Mouse (Mus musculus): ENCODE data around the gene Fastkd3.
"Not testable (repeated sequence)": the region's sequence is repeated elsewhere in the genome, so short reads cannot be mapped to it uniquely, and the experiment has no call there.

Fastkd3 gene

GRCm38 (mm10) chr13:68581747-68582516, at the start of gene Fastkd3, which contains the start of gene Mtrr:
Gene Fastkd3, plus strand, starts transcription at chr13:68582234.
Gene Mtrr, minus strand, starts transcription at chr13:68582149.
- peak; percentile 97 for DNase-seq

DNA sequence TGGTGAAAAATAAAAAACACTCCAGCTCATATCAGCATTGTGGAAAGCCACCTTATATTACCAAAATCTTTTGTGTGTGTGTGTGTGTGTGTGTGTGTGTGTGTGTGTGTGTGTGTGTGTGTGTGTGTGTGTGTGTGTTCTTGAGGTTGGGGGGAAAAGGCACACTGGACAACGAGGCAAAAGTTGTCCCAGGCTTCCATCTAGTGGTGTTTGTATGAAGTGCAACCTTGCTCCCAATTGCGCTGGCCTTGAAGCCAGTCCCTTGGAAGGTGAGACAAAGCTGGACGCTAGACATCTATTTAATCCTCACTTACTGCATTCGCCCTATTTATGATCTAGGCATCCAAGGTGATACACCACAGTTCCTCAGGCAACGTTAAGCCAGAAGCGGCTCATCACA, 28.6 kb upstream of the Fastkd3 start:
- not testable (repeated sequence) for DNase-seq

- DNase-seq, result no peak
These were observed 13.9 kb upstream of the Fastkd3 start for GRCm38 (mm10) chr13:68568110-68568509.

- no peak for DNase-seq
These were observed 13.5 kb upstream of the Fastkd3 start for GRCm38 (mm10) chr13:68568548-68568947.

GRCm38 (mm10) chr13:68569589-68570336, 12.3 kb upstream of the Fastkd3 start:
- peak; percentile 54 for DNase-seq

DNA sequence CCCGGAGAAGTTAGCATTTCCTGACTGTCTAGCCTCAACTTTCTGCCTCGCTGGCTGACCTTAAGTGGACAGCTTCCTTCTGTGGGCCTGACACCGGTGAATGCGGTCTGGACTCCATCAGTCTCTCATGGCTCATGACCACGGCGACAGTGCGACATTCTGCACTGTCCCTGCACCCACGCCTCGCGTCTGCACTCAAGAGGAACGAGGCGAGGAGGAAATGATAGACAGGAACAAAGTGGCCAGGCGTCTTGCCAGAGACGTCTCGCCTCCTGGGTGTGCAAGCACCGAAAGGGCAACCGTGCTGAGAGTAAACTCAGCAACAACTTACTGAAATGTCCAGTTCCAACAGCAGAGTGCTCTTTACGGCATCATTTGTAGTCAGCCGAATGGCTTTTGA, 9.8 kb upstream of the Fastkd3 start:
- no peak for DNase-seq

- DNase-seq, result no peak
These were observed 8.8 kb upstream of the Fastkd3 start for GRCm38 (mm10) chr13:68572966-68573913.

GRCm38 (mm10) chr13:68574398-68574797, 7.6 kb upstream of the Fastkd3 start:
- DNase-seq, result no peak

DNA sequence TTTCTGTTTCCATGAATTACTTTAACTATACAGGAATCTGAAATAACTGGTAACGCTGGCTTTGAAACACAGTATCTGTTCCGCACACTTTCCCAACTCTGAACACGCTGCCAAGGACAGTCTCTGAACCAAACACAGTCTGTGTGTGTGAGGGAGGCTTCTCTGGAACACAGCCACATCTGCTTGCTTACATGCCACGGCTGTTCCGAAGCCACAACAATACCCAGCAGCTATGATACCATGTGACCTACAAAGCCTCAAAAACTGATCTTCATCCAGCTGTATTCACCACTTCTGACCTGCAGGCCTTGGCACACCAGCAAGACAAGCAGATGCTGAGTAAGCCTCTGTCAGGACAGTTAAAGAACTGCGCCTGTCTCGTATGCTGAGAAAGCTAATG, 4.1 kb upstream of the Fastkd3 start:
- DNase-seq, result no peak

DNA sequence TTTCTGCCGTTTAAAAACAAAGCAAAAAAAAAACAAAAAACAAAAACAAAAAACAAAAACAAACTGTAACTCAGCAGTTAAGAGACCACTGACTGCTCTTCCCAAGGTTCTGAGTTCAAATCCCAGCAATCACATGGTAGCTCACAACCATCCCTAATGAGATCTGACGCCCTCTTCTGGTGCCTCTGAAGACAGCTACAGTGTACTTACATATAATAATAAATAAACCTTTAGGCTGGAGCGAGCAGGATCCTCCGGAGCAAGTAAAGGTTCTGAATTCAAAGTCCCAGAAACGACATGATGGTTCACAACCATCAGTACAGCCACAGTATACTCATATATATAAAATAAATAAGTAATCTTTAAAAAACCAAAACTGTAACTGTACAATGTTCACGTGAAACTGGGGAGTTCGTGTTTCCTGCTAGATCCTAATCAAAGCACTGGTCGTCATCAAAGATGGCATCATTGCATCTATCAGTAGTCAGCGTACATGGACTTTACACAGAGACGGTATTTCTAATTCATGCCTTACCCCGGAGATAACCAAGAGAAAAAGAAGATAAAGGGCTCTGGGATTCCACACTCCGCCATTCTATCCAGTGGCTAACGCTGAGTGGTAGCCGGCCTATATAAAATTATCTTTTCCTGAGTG, 821 bp upstream of the Fastkd3 start:
- DNase-seq, result no peak

DNA sequence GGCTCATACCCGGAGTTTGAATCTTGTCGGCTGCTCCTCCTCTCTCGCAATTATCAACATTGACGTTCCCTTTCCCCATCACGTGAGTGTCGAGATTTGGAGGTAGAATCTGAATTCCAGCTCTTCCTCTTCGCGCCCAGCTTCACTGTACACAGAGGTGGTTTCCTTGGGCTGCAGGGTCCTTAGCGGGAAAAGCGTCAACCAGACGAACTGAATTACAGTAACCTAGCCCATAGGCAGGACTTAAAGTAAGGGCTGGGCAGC, 415 bp downstream of the Fastkd3 start:
- DNase-seq, result no peak

DNA sequence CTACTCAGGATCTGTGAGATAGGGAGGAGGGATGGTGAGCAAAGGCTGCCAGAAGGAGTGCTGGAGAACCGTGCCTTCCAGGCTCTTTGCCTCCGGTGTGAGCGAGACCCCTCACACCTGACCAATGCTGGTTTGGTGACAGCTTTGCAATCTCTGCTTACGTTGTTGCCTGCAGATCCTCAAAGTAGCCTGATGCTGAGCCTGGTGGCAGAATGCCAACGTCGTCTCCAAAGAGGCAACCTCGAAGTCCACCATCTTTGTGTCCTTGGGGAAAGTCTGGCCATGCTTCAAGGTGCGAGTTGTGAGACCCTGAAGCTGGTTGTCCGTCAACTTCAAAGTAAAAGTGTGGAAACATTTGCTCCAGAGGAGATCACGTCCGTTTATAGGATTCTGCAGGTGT, 1.9 kb downstream of the Fastkd3 start:
- no peak for DNase-seq

DNA sequence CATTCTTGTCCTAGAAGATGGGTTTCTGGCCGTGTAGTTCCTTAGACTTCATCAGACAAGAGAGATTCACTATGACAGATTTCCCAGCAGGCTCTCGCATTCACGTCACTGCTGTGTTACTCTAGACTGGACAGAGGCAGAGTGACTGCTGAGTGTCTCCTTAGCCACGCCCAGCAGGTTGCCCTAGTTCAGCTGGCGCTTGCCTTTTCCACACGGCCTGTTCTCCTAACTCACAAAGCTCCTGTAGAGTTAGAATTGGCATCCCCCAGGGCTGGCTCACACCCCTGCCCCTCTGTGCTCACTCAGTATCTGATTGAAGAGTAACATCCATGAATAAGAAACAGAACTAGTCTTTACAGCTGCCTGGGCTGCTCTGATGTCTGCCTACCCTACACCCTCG, 3.4 kb downstream of the Fastkd3 start:
- no peak for DNase-seq

GRCm38 (mm10) chr13:68588352-68588751, 6.3 kb downstream of the Fastkd3 start:
- no peak for DNase-seq

GRCm38 (mm10) chr13:68593797-68594196, 11.8 kb downstream of the Fastkd3 start:
- no peak for DNase-seq

GRCm38 (mm10) chr13:68597199-68597598, 15.2 kb downstream of the Fastkd3 start, which contains the start of gene 1700001L19Rik:
Gene 1700001L19Rik, plus strand, starts transcription at chr13:68597421.
- no peak for DNase-seq

DNA sequence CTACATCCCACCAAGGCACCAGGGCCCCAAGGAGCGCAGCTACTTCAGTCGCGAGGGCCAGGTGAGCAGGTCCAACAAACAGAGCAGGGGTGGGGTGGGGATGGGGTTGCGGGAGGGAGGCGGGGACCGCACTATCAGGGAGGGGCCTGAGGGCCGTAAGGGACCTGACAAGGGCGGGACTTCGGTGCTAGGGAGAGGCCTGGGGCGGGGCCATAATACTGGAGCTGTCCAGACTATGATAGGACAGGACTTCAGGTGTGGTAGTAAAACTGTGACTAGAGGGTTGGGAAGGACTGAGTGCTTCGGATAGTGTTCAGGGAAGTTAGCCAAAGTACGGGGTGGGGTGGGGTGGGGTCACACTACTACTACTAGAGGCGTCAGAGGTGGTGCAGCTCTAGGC, 15.6 kb downstream of the Fastkd3 start:
- no peak for DNase-seq

DNA sequence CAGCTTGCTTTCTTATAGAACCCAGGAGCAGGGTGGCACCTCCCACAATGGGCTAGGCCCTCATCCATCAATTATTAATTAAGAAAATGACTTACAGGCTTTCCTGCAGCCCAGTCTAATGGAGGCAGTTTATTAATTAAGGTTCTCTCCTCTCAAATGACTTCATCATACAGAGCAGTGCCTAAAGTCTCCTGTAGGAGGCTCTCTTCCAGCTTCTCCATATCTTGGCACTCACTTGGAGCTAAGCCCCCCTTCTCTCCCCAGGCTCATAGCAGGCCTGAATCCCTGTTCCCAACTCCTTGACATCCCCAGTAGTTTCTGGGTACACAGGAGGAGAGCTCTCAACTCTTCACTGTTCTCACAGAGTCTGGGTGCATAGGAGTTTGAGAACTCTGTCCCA, 16.9 kb downstream of the Fastkd3 start:
- no peak for DNase-seq

DNA sequence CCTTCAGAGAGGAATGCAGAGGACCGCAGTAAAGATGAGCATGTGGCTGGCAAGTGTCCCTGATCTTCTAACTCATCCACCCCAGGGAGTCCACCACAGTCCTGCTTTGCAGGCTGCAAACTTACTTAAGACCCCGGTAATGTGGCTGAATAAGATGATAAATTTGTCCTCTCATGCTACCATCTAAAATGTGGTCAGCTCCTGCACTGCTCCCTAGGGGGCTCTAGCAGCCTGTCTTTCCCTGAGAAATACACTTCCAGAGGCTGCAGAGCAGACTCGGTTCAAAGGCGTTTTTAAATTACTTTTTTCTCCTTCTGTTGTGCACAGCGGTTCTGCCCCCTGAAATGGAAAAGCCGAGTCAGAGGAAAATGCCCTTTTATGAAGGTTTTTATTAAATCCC, 19.1 kb downstream of the Fastkd3 start:
- DNase-seq, result no peak

GRCm38 (mm10) chr13:68603085-68603484, 21.1 kb downstream of the Fastkd3 start:
- no peak for DNase-seq

DNA sequence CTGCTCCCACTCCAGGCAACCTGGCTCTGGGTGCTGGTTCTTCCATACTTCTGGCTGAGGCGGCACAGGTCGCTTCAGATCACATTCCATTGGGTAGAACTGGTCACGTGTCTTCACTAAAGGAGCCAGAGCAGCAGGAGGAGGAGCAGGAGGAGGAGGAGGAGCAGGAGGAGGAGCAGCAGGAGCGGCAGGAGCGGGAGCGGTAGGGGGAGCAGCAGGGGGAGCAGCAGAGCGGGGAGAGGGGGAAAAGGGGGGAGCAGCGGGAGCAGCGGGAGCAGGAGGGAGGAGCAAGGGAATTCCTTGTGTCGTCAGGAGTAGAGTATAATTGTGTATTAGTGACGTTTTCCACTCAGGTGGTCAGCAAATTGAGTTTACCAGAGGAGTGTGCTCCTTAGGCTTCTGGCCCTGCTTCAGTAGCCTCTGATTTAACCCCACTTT, 23.7 kb downstream of the Fastkd3 start:
- no peak for DNase-seq

DNA sequence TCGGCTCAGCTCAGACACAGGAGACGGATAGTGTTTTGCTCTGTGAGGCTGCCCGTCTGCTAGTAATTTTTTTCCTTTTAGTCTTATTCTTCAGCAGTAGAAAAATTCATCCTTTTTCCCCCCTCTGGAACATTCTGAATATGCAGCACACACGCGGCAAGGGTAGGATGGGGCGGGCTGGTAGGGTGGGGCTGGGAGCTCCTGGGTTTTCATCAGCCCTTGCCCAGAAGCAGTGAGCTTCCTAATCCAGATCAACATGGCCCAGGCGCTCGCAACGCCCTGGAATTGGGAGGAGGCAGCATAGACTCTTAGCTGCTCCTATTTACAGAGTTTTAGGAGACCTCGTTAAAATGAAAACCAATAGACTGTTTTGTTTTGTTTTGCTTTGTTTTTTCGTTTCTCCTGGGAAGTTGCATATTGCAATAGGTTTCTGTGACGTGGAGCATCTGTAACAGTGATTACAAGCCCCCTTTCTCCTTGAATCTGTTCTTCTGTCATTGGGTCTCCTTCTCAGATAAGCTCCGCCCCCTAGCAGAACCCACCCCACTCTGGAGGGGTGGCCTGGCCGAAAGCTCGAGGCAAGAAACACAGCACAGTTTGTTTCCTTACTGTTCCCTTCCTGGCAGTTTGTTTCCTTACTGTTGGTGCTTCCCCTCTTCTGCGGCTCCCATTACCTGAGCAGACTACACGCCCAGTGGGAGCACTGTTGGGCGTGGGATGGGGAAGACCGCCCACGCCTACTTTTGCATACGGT, 25.8 kb downstream of the Fastkd3 start:
- no peak for DNase-seq
